Mouse (Mus musculus) embryonic facial prominence, embryonic 11.5 days (tissue): Measurements from ENCODE around the gene Angptl6. TPM values are rescaled to one million over a fixed set of nuclear protein-coding genes. Genes with fewer than 3 reads are reported as not detected.

ENCODE experiments used
- ATAC-seq: fragments of 200-750 bp; cut with Nextera tagmentation; replicated peaks from 2 replicates; pipeline ENCODE4 v1.8.0; 2017; ENCODE audit warnings: low read depth; ENCODE audit not compliant: insufficient number of reproducible peaks, low FRiP score, low TSS enrichment
- DNase-seq: peaks from one replicate; pipeline ENCODE4 v3.0.0-alpha.2; 2015; ENCODE audit warnings: low spot score
- H3K27ac ChIP-seq: fragments of 300-500 bp; sonication (generic); replicated peaks from 2 replicates; pipeline ENCODE4 v1.5.1; 2014; ENCODE audit warnings: mild to moderate bottlenecking, low read depth, low read length, control low read depth
- H3K27me3 ChIP-seq: fragments of 300-500 bp; sonication (generic); 2 replicates; pipeline ENCODE4 v1.6.1; 2014; ENCODE audit warnings: mild to moderate bottlenecking, low read length, moderate library complexity, mixed read lengths; ENCODE audit not compliant: control insufficient read depth, insufficient read depth
- H3K36me3 ChIP-seq: fragments of 300-500 bp; sonication (generic); replicated peaks from 2 replicates; pipeline ENCODE4 v1.6.1; 2014; ENCODE audit warnings: low read depth, mild to moderate bottlenecking, low read length, moderate library complexity, mixed read lengths; ENCODE audit not compliant: control insufficient read depth, insufficient read depth
- H3K4me1 ChIP-seq: fragments of 300-500 bp; sonication (generic); 2 replicates; pipeline ENCODE4 v1.6.1; 2014; ENCODE audit warnings: low read length, mixed read lengths; ENCODE audit not compliant: control insufficient read depth, insufficient read depth
- H3K4me2 ChIP-seq: fragments of 300-500 bp; sonication (generic); 2 replicates; pipeline ENCODE4 v1.6.1; 2014; ENCODE audit warnings: low read depth, mild to moderate bottlenecking, control low read depth, low read length, moderate library complexity
- H3K4me3 ChIP-seq: fragments of 300-500 bp; sonication (generic); 2 replicates; pipeline ENCODE4 v1.5.1; 2014; ENCODE audit warnings: low read depth, low read length, control low read depth
- H3K9ac ChIP-seq: fragments of 300-500 bp; sonication (generic); replicated peaks from 2 replicates; pipeline ENCODE4 v1.6.1; 2014; ENCODE audit warnings: mild to moderate bottlenecking, control low read depth, low read length
- H3K9me3 ChIP-seq: fragments of 300-500 bp; sonication (generic); replicated peaks from 2 replicates; pipeline ENCODE4 v1.6.1; 2016; ENCODE audit warnings: mild to moderate bottlenecking, low read length, inconsistent platforms, mixed read lengths; ENCODE audit not compliant: control insufficient read depth
- WGBS: fragments of 180-500 bp; shearing (Covaris S2); extraction: QIAGEN DNeasy Blood & Tissue Kit; methylation state at CpG from one replicate; pipeline ENCODE4 v1.1.7; 2014; 5-methylcytosine and 5-hydroxymethylcytosine counted together
- polyA plus RNA-seq: library from polyadenylated mRNA; unstranded; fragments of >200 nt; fragmentation: Nextera tagmentation; extraction: Ambion mirVana; gene quantifications from 2 replicates; pipeline ENCODE4 v1.2.1, GENCODE M21; 2014

Angptl6 gene
- polyA plus RNA-seq, 1 experiment from 2014 or later, result 3.2 TPM

- DNase-seq (no peak), ATAC-seq (no peak)
- Histone ChIP-seq H3K36me3 (peaks cover 11% of the 10 kb centered on the region), H3K27ac (no peak overlapping the region), H3K4me2 (no peak overlapping the region), H3K27me3 (no peaks in the 10 kb centered on the region), H3K4me3 (no peak overlapping the region), H3K9ac (no peak overlapping the region), H3K4me1 (no peaks in the 10 kb centered on the region), H3K9me3 (no peaks in the 10 kb centered on the region)
- 92% methylated on average over 5 of the region's 5 CpGs for WGBS
Measured at GRCm38 (mm10) chr9:20890411-20890810, 10.9 kb upstream of the Angptl6 start.

GRCm38 (mm10) chr9:20889185-20890141, 9.9 kb upstream of the Angptl6 start:
- peaks cover 7% of the 10 kb centered on the region for H3K36me3 ChIP-seq
- no peak for DNase-seq
- no peak overlapping the region for H3K9ac ChIP-seq
- peak overlapping the region; percentile 15; the same call in 1 of the 2 replicates for H3K4me2 ChIP-seq
- 83% methylated on average over 29 of the region's 29 CpGs for WGBS
- H3K4me1 ChIP-seq, result no peaks in the 10 kb centered on the region
- no peaks in the 10 kb centered on the region for H3K9me3 ChIP-seq
- H3K4me3 ChIP-seq, result peak overlapping the region; percentile 95; the same call in 1 of the 2 replicates
- H3K27me3 ChIP-seq, result no peaks in the 10 kb centered on the region
- no peak for ATAC-seq
- H3K27ac ChIP-seq, result no peak overlapping the region

GRCm38 (mm10) chr9:20888386-20888765, 8.8 kb upstream of the Angptl6 start:
- 0 out of 2 replicates have a peak overlapping the region, but pooled peaks have one; percentile 20 for H3K27ac ChIP-seq
- peak overlapping the region; percentile 88 for H3K9ac ChIP-seq
- H3K4me2 ChIP-seq, result peak overlapping the region; percentile 77
- ATAC-seq (peak; percentile 26; the same call in 1 of the 2 replicates), DNase-seq (no peak)
- H3K9me3 ChIP-seq, result no peaks in the 10 kb centered on the region
- peaks cover 7% of the 10 kb centered on the region for H3K36me3 ChIP-seq
- no peaks in the 10 kb centered on the region for H3K27me3 ChIP-seq
- H3K4me3 ChIP-seq, result peak overlapping the region; percentile 95
- no peaks in the 10 kb centered on the region for H3K4me1 ChIP-seq
- WGBS, result under 1% methylated on average over 30 of the region's 30 CpGs

GRCm38 (mm10) chr9:20887704-20888385, 8.3 kb upstream of the Angptl6 start, which contains the start of gene Ppan:
TSS of gene Ppan (plus strand) at chr9:20888175.
- peak within 1 kb of the TSS; percentile 95 for H3K4me3 ChIP-seq
- H3K27ac ChIP-seq, result peak within 1 kb of the TSS; percentile 75
- H3K27me3 ChIP-seq, result no peaks in the 10 kb centered on the region
- peak within 1 kb of the TSS; percentile 77 for H3K4me2 ChIP-seq
- ATAC-seq (peak; percentile 95), DNase-seq (peak; percentile 96)
- no peaks in the 10 kb centered on the region for H3K9me3 ChIP-seq
- under 1% methylated on average over 43 of the region's 43 CpGs for WGBS
- peaks cover 7% of the 10 kb centered on the region for H3K36me3 ChIP-seq
- no peaks in the 10 kb centered on the region for H3K4me1 ChIP-seq
- H3K9ac ChIP-seq, result peak within 1 kb of the TSS; percentile 88

- Histone ChIP-seq H3K36me3 (peaks cover 7% of the 10 kb centered on the region), H3K9me3 (no peaks in the 10 kb centered on the region), H3K27ac (no peak overlapping the region), H3K4me2 (no peak overlapping the region; the same call in 1 of the 2 replicates), H3K4me1 (no peaks in the 10 kb centered on the region), H3K4me3 (no peak overlapping the region), H3K27me3 (no peaks in the 10 kb centered on the region), H3K9ac (no peak overlapping the region)
- no peak for ATAC-seq
- no peak for DNase-seq
- WGBS, result 84% methylated on average over 6 of the region's 6 CpGs
Measured at GRCm38 (mm10) chr9:20887191-20887590, 7.7 kb upstream of the Angptl6 start.

- WGBS, result 98% methylated on average over 2 of the region's 2 CpGs
- no peaks in the 10 kb centered on the region for H3K9me3 ChIP-seq
- no peak overlapping the region for H3K4me3 ChIP-seq
- ATAC-seq (no peak), DNase-seq (no peak)
- no peaks in the 10 kb centered on the region for H3K27me3 ChIP-seq
- no peaks in the 10 kb centered on the region for H3K4me1 ChIP-seq
- H3K36me3 ChIP-seq, result peaks cover 7% of the 10 kb centered on the region
- H3K4me2 ChIP-seq, result no peak overlapping the region
- H3K9ac ChIP-seq, result no peak overlapping the region
- no peak overlapping the region for H3K27ac ChIP-seq
Measured at GRCm38 (mm10) chr9:20886563-20886962, 7.0 kb upstream of the Angptl6 start.

- no peak for DNase-seq
- ATAC-seq, result peak; percentile 27; the same call in 1 of the 2 replicates
- Histone ChIP-seq H3K9ac (peak overlapping the region; percentile 72), H3K36me3 (no peaks in the 10 kb centered on the region), H3K27ac (peak overlapping the region; percentile 70), H3K4me1 (no peaks in the 10 kb centered on the region), H3K27me3 (no peaks in the 10 kb centered on the region), H3K4me3 (peak overlapping the region; percentile 38), H3K4me2 (peak overlapping the region; percentile 66), H3K9me3 (no peaks in the 10 kb centered on the region)
- WGBS, result 13% methylated on average over 10 of the region's 10 CpGs
Measured at GRCm38 (mm10) chr9:20878710-20879065, 839 bp downstream of the Angptl6 start.
